8 mouse cellular contexts compared by ENCODE assay signal in genomic region chr6:116107471-116108358, GRCm38 (mm10).
A peak's percentile ranks its signal among the peaks of the same experiment; 100 is the strongest.
DNase-seq lines count a peak whose midpoint lies in the region; ATAC-seq and TF ChIP-seq lines count a peak whose summit lies in the region.

No protein-coding gene starts in this region.

- no peak overlapping the region for H3K27ac ChIP-seq in intestine, postnatal 0 days (ENCODE audit: low read depth, low read length)
- H3K27ac ChIP-seq in limb, embryonic 15.5 days = peak overlapping the region; percentile 65
- H3K27ac ChIP-seq in midbrain, embryonic 15.5 days = peak overlapping the region; percentile 92
- peak overlapping the region; percentile 60 for H3K27ac ChIP-seq in stomach, embryonic 16.5 days (ENCODE audit: low read length)

- no peaks in the 10 kb centered on the region for H3K4me1 ChIP-seq in intestine, postnatal 0 days (replicated peaks; ENCODE audit: control insufficient read depth, insufficient read depth, low read length)
- H3K4me1 ChIP-seq in limb, embryonic 15.5 days = peaks cover 13% of the 10 kb centered on the region
- H3K4me1 ChIP-seq in midbrain, embryonic 15.5 days = peaks cover 25% of the 10 kb centered on the region
- H3K4me1 ChIP-seq in stomach, embryonic 16.5 days (ENCODE audit: control insufficient read depth, insufficient read depth, low read length) = peaks cover 6% of the 10 kb centered on the region; the same call in 1 of the 2 replicates

- H3K4me3 ChIP-seq in intestine, postnatal 0 days (ENCODE audit: low read depth, low read length) = peak overlapping the region; percentile 50
- peak overlapping the region; percentile 48 for H3K4me3 ChIP-seq in limb, embryonic 15.5 days
- peak overlapping the region; percentile 69 for H3K4me3 ChIP-seq in midbrain, embryonic 15.5 days
- peak overlapping the region; percentile 55 for H3K4me3 ChIP-seq in stomach, embryonic 16.5 days (replicated peaks; ENCODE audit: low read length)

- H3K36me3 ChIP-seq in intestine, postnatal 0 days (ENCODE audit: control insufficient read depth, insufficient read depth) = no peaks in the 10 kb centered on the region
- H3K36me3 ChIP-seq in limb, embryonic 15.5 days = no peaks in the 10 kb centered on the region
- H3K36me3 ChIP-seq in midbrain, embryonic 15.5 days (replicated peaks) = no peaks in the 10 kb centered on the region
- no peaks in the 10 kb centered on the region for H3K36me3 ChIP-seq in stomach, embryonic 16.5 days (ENCODE audit: control insufficient read depth, insufficient read depth, low read length)

- no peak for TF ChIP-seq CTCF in intestine, postnatal 0 days (IDR thresholded peaks at IDR 0.05; ENCODE audit: low read depth)

- peak overlapping the region; percentile 87 for H3K4me2 ChIP-seq in intestine, postnatal 0 days (replicated peaks; ENCODE audit: low read depth)
- H3K4me2 ChIP-seq in limb, embryonic 15.5 days = peak overlapping the region; percentile 88
- H3K4me2 ChIP-seq in midbrain, embryonic 15.5 days = peak overlapping the region; percentile 66
- H3K4me2 ChIP-seq in stomach, embryonic 16.5 days (ENCODE audit: low read depth, low read length) = peak overlapping the region; percentile 86

- peak; percentile 21 for DNase-seq in cerebellum, adult 9-11 months
- no peak for DNase-seq in cerebellum, adult 11 months
- DNase-seq in embryo, embryonic 9.5 days (ENCODE audit: extremely low spot score) = peak; percentile 66
- peak; percentile 70 to 74 for DNase-seq in heart, adult 18-20 months

- WGBS in intestine, postnatal 0 days = 5% methylated on average over 29 of the region's 29 CpGs
- 2% methylated on average over 29 of the region's 29 CpGs for WGBS in limb, embryonic 15.5 days
- WGBS in midbrain, embryonic 15.5 days = 0% methylated on average over 29 of the region's 29 CpGs
- WGBS in stomach, embryonic 16.5 days = 2% methylated on average over 29 of the region's 29 CpGs

- H3K9me3 ChIP-seq in intestine, postnatal 0 days (ENCODE audit: control insufficient read depth) = no peaks in the 10 kb centered on the region
- H3K9me3 ChIP-seq in limb, embryonic 15.5 days = no peaks in the 10 kb centered on the region
- H3K9me3 ChIP-seq in midbrain, embryonic 15.5 days = no peaks in the 10 kb centered on the region
- H3K9me3 ChIP-seq in stomach, embryonic 16.5 days (replicated peaks; ENCODE audit: control insufficient read depth, low read length) = no peaks in the 10 kb centered on the region

- no peaks in the 10 kb centered on the region for H3K27me3 ChIP-seq in intestine, postnatal 0 days (replicated peaks; ENCODE audit: control insufficient read depth, insufficient read depth, low read length)
- H3K27me3 ChIP-seq in limb, embryonic 15.5 days = no peaks in the 10 kb centered on the region
- no peaks in the 10 kb centered on the region for H3K27me3 ChIP-seq in midbrain, embryonic 15.5 days (replicated peaks)
- no peaks in the 10 kb centered on the region for H3K27me3 ChIP-seq in stomach, embryonic 16.5 days (ENCODE audit: control insufficient read depth, insufficient read depth, low read length)

- peak; percentile 63 for ATAC-seq in intestine, postnatal 0 days
- ATAC-seq in limb, embryonic 15.5 days (ENCODE audit: insufficient number of reproducible peaks, low FRiP score, low TSS enrichment, low read depth) = peak; percentile 63; the same call in 1 of the 2 replicates
- ATAC-seq in midbrain, embryonic 15.5 days (replicated peaks) = peak; percentile 98
- ATAC-seq in stomach, embryonic 16.5 days (ENCODE audit: insufficient read depth, low FRiP score) = peak; percentile 87

- H3K9ac ChIP-seq in intestine, postnatal 0 days (ENCODE audit: low read depth, low read length) = peak overlapping the region; percentile 52
- H3K9ac ChIP-seq in limb, embryonic 15.5 days = peak overlapping the region; percentile 40; the same call in 1 of the 2 replicates
- peak overlapping the region; percentile 76 for H3K9ac ChIP-seq in midbrain, embryonic 15.5 days
- peak overlapping the region; percentile 66 for H3K9ac ChIP-seq in stomach, embryonic 16.5 days (ENCODE audit: low read length)
